Mouse (Mus musculus): ENCODE measurements around the gene Creb1.

DNA sequence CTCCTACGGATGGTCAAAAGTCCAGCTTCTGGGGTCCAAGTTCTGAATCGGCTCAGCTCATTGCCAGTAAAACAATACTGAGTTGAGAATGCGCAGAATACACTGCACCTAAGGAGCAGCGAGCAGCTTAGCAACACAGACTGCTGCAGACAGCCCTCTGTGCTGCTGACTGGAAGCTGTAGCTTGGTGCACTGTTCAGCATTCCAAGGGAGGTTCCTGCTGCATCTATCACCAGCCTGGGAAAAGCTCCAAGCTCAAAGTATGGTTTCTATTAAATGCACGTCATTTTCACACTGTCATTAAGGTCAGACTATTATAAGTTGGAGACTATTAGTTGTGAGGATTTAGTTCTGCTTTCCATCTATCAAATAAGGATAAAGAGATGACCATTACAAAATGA lies 88.7 kb downstream of the Creb1 start:
- TF ChIP-seq CTCF (IDR thresholded peaks at IDR 0.05; ENCODE audit: borderline replicate concordance, extremely low read depth, insufficient read depth, insufficient read length): no peak
- TF ChIP-seq POLR2A (IDR thresholded peaks at IDR 0.05; ENCODE audit: borderline replicate concordance, extremely low read depth, insufficient read depth, insufficient read length, poor library complexity, severe bottlenecking): no peak
